Mouse (Mus musculus) embryo, embryonic 10.5 days (tissue): ENCODE data around the gene Pdk2.

Experiments used
- DNase-seq: peaks from one replicate; pipeline ENCODE4 v3.0.0-alpha.2; 2015; ENCODE audit warnings: low spot score

Pdk2 gene

DNA sequence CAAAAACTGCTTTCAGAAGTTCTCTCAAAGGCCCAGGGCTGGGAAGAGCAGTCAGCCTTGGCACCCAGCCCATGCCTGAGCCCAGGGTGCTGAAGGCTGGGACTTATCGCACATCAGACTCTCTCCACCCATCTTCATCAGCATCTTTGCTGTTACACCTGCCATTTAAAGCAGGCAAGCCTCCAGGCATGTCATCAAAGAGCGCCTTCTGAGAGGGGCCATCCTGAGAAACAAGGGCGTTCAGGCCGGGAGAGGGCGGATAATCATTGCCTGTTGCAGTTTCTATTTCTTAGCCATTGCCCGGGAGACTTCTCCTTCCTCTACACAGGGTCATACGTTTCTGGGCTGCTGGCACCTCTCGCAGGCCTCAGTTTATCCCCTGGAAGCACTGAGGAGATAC is 53.3 kb downstream of the Pdk2 start:
- no peak for DNase-seq

DNA sequence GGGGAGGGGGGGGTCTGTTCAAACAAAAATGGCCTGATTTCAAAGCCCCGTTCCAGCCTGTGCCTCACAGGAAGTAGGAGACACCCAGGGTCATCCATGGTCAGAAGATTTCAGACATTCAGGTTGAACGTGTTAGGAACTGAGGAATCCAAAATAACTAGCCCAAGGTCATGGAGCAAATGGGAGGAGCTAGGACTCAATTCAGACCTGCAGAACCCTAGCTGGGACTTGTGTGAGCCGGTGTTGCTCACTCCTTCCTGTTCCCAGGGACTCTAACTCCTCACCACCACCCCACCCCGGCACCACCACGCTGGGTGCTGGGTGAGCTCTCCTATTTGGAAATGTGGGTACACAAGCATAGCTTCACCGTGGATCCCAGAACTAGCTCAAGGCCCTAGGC is 53.8 kb downstream of the Pdk2 start:
- no peak for DNase-seq

GRCm38 (mm10) chr11:94986435-94986834 is 54.7 kb downstream of the Pdk2 start:
- DNase-seq = no peak

DNA sequence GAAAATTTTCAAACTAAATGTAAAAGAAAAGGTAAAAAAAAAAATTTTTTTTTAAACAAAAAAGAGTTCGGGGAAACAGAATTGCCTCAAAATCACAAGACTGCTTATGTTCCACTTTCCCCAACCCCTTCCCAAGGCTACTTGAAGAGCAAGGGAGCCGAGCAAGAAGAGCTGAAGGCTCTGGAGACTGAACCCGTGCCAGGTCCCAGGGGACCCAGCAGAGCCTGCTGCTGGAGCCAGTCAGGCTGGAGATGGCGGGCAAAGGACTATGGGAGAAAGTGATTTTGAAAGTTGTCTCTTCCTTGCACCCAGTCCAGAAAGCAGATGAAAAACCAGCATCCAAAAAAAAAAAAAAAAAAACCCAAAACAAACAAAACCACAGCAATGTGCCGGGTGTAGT is 55.3 kb downstream of the Pdk2 start:
- no peak for DNase-seq

- peak; percentile 58 for DNase-seq
These were observed 56.0 kb downstream of the Pdk2 start for GRCm38 (mm10) chr11:94985140-94985539.

GRCm38 (mm10) chr11:94979462-94980179 is 61.5 kb downstream of the Pdk2 start:
- DNase-seq = no peak

GRCm38 (mm10) chr11:94978947-94979346 is 62.2 kb downstream of the Pdk2 start:
- DNase-seq = peak; percentile 99

GRCm38 (mm10) chr11:94978178-94978915 is 62.8 kb downstream of the Pdk2 start:
- DNase-seq = no peak
